Mouse (Mus musculus): ENCODE results near the gene Vamp5. TPM values are rescaled to one million over a fixed set of nuclear protein-coding genes. Genes with fewer than 3 reads are reported as not detected.

Vamp5 gene
- polyA plus RNA-seq, 1 experiment from 2014 or later: 19.4 TPM

GRCm38 (mm10) chr6:72323786-72324508, 56.3 kb downstream of the Vamp5 start:
- H3K9me3 ChIP-seq: no peaks in the 10 kb centered on the region
- H3K4me3 ChIP-seq (replicated peaks): no peak overlapping the region
- no peak overlapping the region for H3K9ac ChIP-seq
- no peaks in the 10 kb centered on the region for H3K27me3 ChIP-seq (replicated peaks)
- 91% methylated on average over 6 of the region's 6 CpGs for WGBS
- H3K36me3 ChIP-seq: peaks cover 45% of the 10 kb centered on the region
- ATAC-seq: no peak
- no peaks in the 10 kb centered on the region for H3K4me1 ChIP-seq (replicated peaks)
- no peak overlapping the region for H3K27ac ChIP-seq
- H3K4me2 ChIP-seq (replicated peaks): no peak overlapping the region

GRCm38 (mm10) chr6:72322936-72323335, 57.3 kb downstream of the Vamp5 start:
- Histone ChIP-seq H3K27me3 (replicated peaks) (no peaks in the 10 kb centered on the region), H3K9me3 (no peaks in the 10 kb centered on the region), H3K36me3 (peaks cover 44% of the 10 kb centered on the region), H3K4me3 (replicated peaks) (no peak overlapping the region), H3K4me1 (replicated peaks) (no peaks in the 10 kb centered on the region), H3K4me2 (replicated peaks) (no peak overlapping the region), H3K9ac (no peak overlapping the region), H3K27ac (no peak overlapping the region)
- ATAC-seq: no peak
- WGBS: 94% methylated on average over 3 of the region's 3 CpGs

- Histone ChIP-seq H3K27ac (no peak overlapping the region), H3K9ac (no peak overlapping the region), H3K27me3 (replicated peaks) (no peaks in the 10 kb centered on the region), H3K36me3 (peaks cover 28% of the 10 kb centered on the region), H3K4me3 (replicated peaks) (no peak overlapping the region), H3K4me2 (replicated peaks) (no peak overlapping the region), H3K9me3 (no peaks in the 10 kb centered on the region), H3K4me1 (replicated peaks) (no peaks in the 10 kb centered on the region)
- ATAC-seq: no peak
- WGBS: 78% methylated on average over 11 of the region's 11 CpGs
Observed at GRCm38 (mm10) chr6:72319019-72319418, 61.2 kb downstream of the Vamp5 start.

Other genes with a start within 250 kb of the Vamp5 start
- 9.4 and 9.6 TPM in 2 replicates for gene Atoh8, start 144.9 kb downstream of the Vamp5 start, polyA plus RNA-seq (2015; fragmentation: Nextera tagmentation; extraction: Ambion mirVana)
- not detected in 2 replicates for gene Sftpb, start 75.9 kb downstream of the Vamp5 start, polyA plus RNA-seq (2015; fragmentation: Nextera tagmentation; extraction: Ambion mirVana)
- 38.2 and 42.6 TPM in 2 replicates for gene Usp39, start 35.3 kb downstream of the Vamp5 start, polyA plus RNA-seq (2015; fragmentation: Nextera tagmentation; extraction: Ambion mirVana)
- 25.9 and 26.1 TPM in 2 replicates for gene 0610030E20Rik, start 33.2 kb downstream of the Vamp5 start, polyA plus RNA-seq (2015; fragmentation: Nextera tagmentation; extraction: Ambion mirVana)
- 11.3 and 14.4 TPM in 2 replicates for gene Tmem150a, start 25.0 kb downstream of the Vamp5 start, polyA plus RNA-seq (2015; fragmentation: Nextera tagmentation; extraction: Ambion mirVana)
- gene Rnf181, start 13.5 kb downstream of the Vamp5 start, polyA plus RNA-seq (2015; fragmentation: Nextera tagmentation; extraction: Ambion mirVana): 122 and 133 TPM in 2 replicates
- gene Vamp8, start 10.2 kb upstream of the Vamp5 start, polyA plus RNA-seq (2015; fragmentation: Nextera tagmentation; extraction: Ambion mirVana): 193 and 229 TPM in 2 replicates
- 23.8 and 23.9 TPM in 2 replicates for gene Ggcx, start 33.8 kb upstream of the Vamp5 start, polyA plus RNA-seq (2015; fragmentation: Nextera tagmentation; extraction: Ambion mirVana)
- gene Mat2a, start 59.1 kb upstream of the Vamp5 start, polyA plus RNA-seq (2015; fragmentation: Nextera tagmentation; extraction: Ambion mirVana): 290 and 308 TPM in 2 replicates
- gene Sh2d6, start 141.2 kb upstream of the Vamp5 start, polyA plus RNA-seq (2015; fragmentation: Nextera tagmentation; extraction: Ambion mirVana): 0.16 TPM in 1 of 2 replicates, not detected in the other
- 33.5 and 36.0 TPM in 2 replicates for gene Capg, start 163.9 kb upstream of the Vamp5 start, polyA plus RNA-seq (2015; fragmentation: Nextera tagmentation; extraction: Ambion mirVana)
- 13.9 and 14.3 TPM in 2 replicates for gene Elmod3, start 217.9 kb upstream of the Vamp5 start, polyA plus RNA-seq (2015; fragmentation: Nextera tagmentation; extraction: Ambion mirVana)
- 29.7 and 31.6 TPM in 2 replicates for gene Retsat, start 218.0 kb upstream of the Vamp5 start, polyA plus RNA-seq (2015; fragmentation: Nextera tagmentation; extraction: Ambion mirVana)
- gene Tgoln1, start 236.5 kb upstream of the Vamp5 start, polyA plus RNA-seq (2015; fragmentation: Nextera tagmentation; extraction: Ambion mirVana): 42.2 and 43.3 TPM in 2 replicates